8 mouse cellular contexts compared by ENCODE assay signal in the genomic region with DNA sequence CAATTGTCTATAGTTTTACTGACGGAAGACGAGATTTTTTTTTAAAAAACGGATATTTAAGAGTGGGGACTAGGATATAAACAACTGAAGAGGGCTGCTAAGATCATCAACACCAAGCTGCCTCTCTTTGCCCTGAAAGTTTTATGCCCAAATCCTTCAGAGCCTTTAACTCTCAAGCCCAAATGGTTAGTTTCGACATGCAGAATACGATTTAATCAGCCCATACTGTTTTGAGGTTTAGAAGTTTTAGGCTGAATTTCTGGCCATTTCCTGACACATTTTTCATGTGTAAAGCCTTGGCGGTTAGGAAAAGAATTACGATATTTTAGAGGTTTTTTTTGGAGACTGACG. TPM values are rescaled to one million over a fixed set of nuclear protein-coding genes. Genes with fewer than 3 reads are reported as not detected.
DNase-seq lines count a peak whose midpoint lies in the region; ATAC-seq lines count a peak whose summit lies in the region.

No protein-coding gene starts in this region.

- DNase-seq in heart, postnatal 4 days: no peak
- DNase-seq in hindbrain, embryonic 14.5 days (ENCODE audit: low spot score): no peak
- DNase-seq in adrenal gland, postnatal 36 days: no peak
- DNase-seq in frontal cortex, postnatal 10 days (ENCODE audit: low spot score in 2 of 2): no peak
- DNase-seq in cerebellum, postnatal 4 days (ENCODE audit: low spot score in 2 of 2): no peak

- H3K9me3 ChIP-seq in heart, embryonic 16.5 days (replicated peaks; ENCODE audit: control insufficient read depth, low read length): no peaks in the 10 kb centered on the region
- no peaks in the 10 kb centered on the region for H3K9me3 ChIP-seq in hindbrain, embryonic 14.5 days (ENCODE audit: control insufficient read depth, low read length)
- H3K9me3 ChIP-seq in midbrain, embryonic 12.5 days: no peaks in the 10 kb centered on the region

- no peak for ATAC-seq in heart, embryonic 16.5 days (replicated peaks; ENCODE audit: extremely low read depth, insufficient read depth, low FRiP score)
- ATAC-seq in hindbrain, embryonic 14.5 days (ENCODE audit: low FRiP score): no peak; the same call in 1 of the 2 replicates
- ATAC-seq in midbrain, embryonic 12.5 days (ENCODE audit: low FRiP score, low read depth): no peak; the same call in 1 of the 2 replicates

- no peaks in the 10 kb centered on the region for H3K27me3 ChIP-seq in heart, embryonic 16.5 days (ENCODE audit: control insufficient read depth, insufficient read depth, low read length)
- no peaks in the 10 kb centered on the region for H3K27me3 ChIP-seq in hindbrain, embryonic 14.5 days (ENCODE audit: control insufficient read depth, insufficient read depth, low read length)
- H3K27me3 ChIP-seq in midbrain, embryonic 12.5 days: no peaks in the 10 kb centered on the region

- WGBS in heart, embryonic 16.5 days: 48% methylated on average over 8 of the region's 8 CpGs
- WGBS in hindbrain, embryonic 14.5 days: 46% methylated on average over 8 of the region's 8 CpGs
- WGBS in midbrain, embryonic 12.5 days: 49% methylated on average over 8 of the region's 8 CpGs

- H3K4me1 ChIP-seq in heart, embryonic 16.5 days (ENCODE audit: control insufficient read depth, insufficient read depth, low read length): peaks cover 19% of the 10 kb centered on the region
- peaks cover 8% of the 10 kb centered on the region for H3K4me1 ChIP-seq in brown adipose tissue, adult 24 weeks (ENCODE audit: control insufficient read depth, insufficient read depth, insufficient read length, low read length)
- peaks cover 25% of the 10 kb centered on the region for H3K4me1 ChIP-seq in hindbrain, embryonic 14.5 days (replicated peaks; ENCODE audit: control insufficient read depth, insufficient read depth, low read length)
- H3K4me1 ChIP-seq in midbrain, embryonic 12.5 days: peaks cover 17% of the 10 kb centered on the region

- H3K4me2 ChIP-seq in heart, embryonic 16.5 days (ENCODE audit: low read depth, low read length): peak overlapping the region; percentile 63
- peak overlapping the region; percentile 66 for H3K4me2 ChIP-seq in hindbrain, embryonic 14.5 days (replicated peaks)
- peak overlapping the region; percentile 57 for H3K4me2 ChIP-seq in midbrain, embryonic 12.5 days (replicated peaks)

- H3K36me3 ChIP-seq in heart, embryonic 16.5 days (ENCODE audit: control insufficient read depth, insufficient read depth): no peaks in the 10 kb centered on the region
- H3K36me3 ChIP-seq in hindbrain, embryonic 14.5 days (replicated peaks; ENCODE audit: control insufficient read depth, insufficient read depth): no peaks in the 10 kb centered on the region
- H3K36me3 ChIP-seq in midbrain, embryonic 12.5 days: no peaks in the 10 kb centered on the region

- H3K9ac ChIP-seq in heart, embryonic 16.5 days (ENCODE audit: low read length): peak overlapping the region; percentile 96
- H3K9ac ChIP-seq in hindbrain, embryonic 14.5 days: peak overlapping the region; percentile 93; the same call in 1 of the 2 replicates
- 0 out of 2 replicates have a peak overlapping the region, but pooled peaks have one; percentile 84 for H3K9ac ChIP-seq in midbrain, embryonic 12.5 days (replicated peaks)

- peak overlapping the region; percentile 94 for H3K4me3 ChIP-seq in heart, embryonic 16.5 days (ENCODE audit: low read length)
- H3K4me3 ChIP-seq in brown adipose tissue, adult 24 weeks (ENCODE audit: insufficient read depth, low read depth, low read length): peak overlapping the region; percentile 99
- peak overlapping the region; percentile 98 for H3K4me3 ChIP-seq in hindbrain, embryonic 14.5 days (replicated peaks; ENCODE audit: low read length)
- peak overlapping the region; percentile 86 for H3K4me3 ChIP-seq in midbrain, embryonic 12.5 days

- H3K27ac ChIP-seq in heart, embryonic 16.5 days (ENCODE audit: low read length): peak overlapping the region; percentile 92
- 0 out of 2 replicates have a peak overlapping the region, but pooled peaks have one; percentile 32 for H3K27ac ChIP-seq in brown adipose tissue, adult 24 weeks (replicated peaks; ENCODE audit: low read depth, low read length)
- H3K27ac ChIP-seq in hindbrain, embryonic 14.5 days: no peak overlapping the region
- no peak overlapping the region for H3K27ac ChIP-seq in midbrain, embryonic 12.5 days (replicated peaks)

RNA-seq across cellular contexts. Expression of gene Prpf39, which starts 0.3 kb away (rescaled TPM):
- polyA plus RNA-seq in heart, embryonic 16.5 days (2015; fragmentation: Nextera tagmentation; extraction: Ambion mirVana): 28.6 and 32.7 TPM in 2 replicates
- total RNA-seq in heart, postnatal 4 days (2021): 10 to 100 TPM; 24.4 to 26.3 TPM
- 13.0 and 14.0 TPM in 2 replicates for polyA plus RNA-seq in brown adipose tissue, adult 24 weeks (2012; ENCODE audit: insufficient read depth, insufficient read length, missing spikeins)
- polyA plus RNA-seq in hindbrain, embryonic 14.5 days (2014; fragmentation: Nextera tagmentation; extraction: Ambion mirVana): 50.3 and 54.3 TPM in 2 replicates
- polyA plus RNA-seq in midbrain, embryonic 12.5 days (2016; fragmentation: Nextera tagmentation; extraction: Ambion mirVana): 66.9 and 68.1 TPM in 2 replicates
- total RNA-seq in adrenal gland, postnatal 36 days (2021): 10 to 100 TPM; 28.5 to 34.3 TPM

RNA-seq across cellular contexts. Expression of gene Fkbp3, which starts 38.0 kb away (rescaled TPM):
- 466 and 516 TPM in 2 replicates for polyA plus RNA-seq in heart, embryonic 16.5 days (2015; fragmentation: Nextera tagmentation; extraction: Ambion mirVana)
- 100 to 1,000 TPM; 201 to 203 TPM for total RNA-seq in heart, postnatal 4 days (2021)
- polyA plus RNA-seq in brown adipose tissue, adult 24 weeks (2012; ENCODE audit: insufficient read depth, insufficient read length, missing spikeins): 136 and 207 TPM in 2 replicates
- polyA plus RNA-seq in hindbrain, embryonic 14.5 days (2014; fragmentation: Nextera tagmentation; extraction: Ambion mirVana): 401 and 423 TPM in 2 replicates
- 619 and 629 TPM in 2 replicates for polyA plus RNA-seq in midbrain, embryonic 12.5 days (2016; fragmentation: Nextera tagmentation; extraction: Ambion mirVana)
- total RNA-seq in adrenal gland, postnatal 36 days (2021): 100 to 1,000 TPM; 107 to 113 TPM

RNA-seq across cellular contexts. Expression of gene Fancm, which starts 39.6 kb away (rescaled TPM):
- polyA plus RNA-seq in heart, embryonic 16.5 days (2015; fragmentation: Nextera tagmentation; extraction: Ambion mirVana): 5.0 TPM in 2 replicates
- 10 to 100 TPM in 1 of 2 experiments, 1 to 10 TPM in 1; 9.5 to 14.0 TPM for total RNA-seq in heart, postnatal 4 days (2021)
- polyA plus RNA-seq in brown adipose tissue, adult 24 weeks (2012; ENCODE audit: insufficient read depth, insufficient read length, missing spikeins): 7.4 and 8.1 TPM in 2 replicates
- 9.0 and 11.5 TPM in 2 replicates for polyA plus RNA-seq in hindbrain, embryonic 14.5 days (2014; fragmentation: Nextera tagmentation; extraction: Ambion mirVana)
- polyA plus RNA-seq in midbrain, embryonic 12.5 days (2016; fragmentation: Nextera tagmentation; extraction: Ambion mirVana): 14.3 and 15.9 TPM in 2 replicates
- total RNA-seq in adrenal gland, postnatal 36 days (2021): 10 to 100 TPM in 1 of 2 experiments, 1 to 10 TPM in 1; 9.1 to 11.2 TPM

Comparison
In these comparisons a context has a peak if more than half of its experiments do, and no peak if none do; other contexts are left out.
1. H3K27ac ChIP-seq: peak in heart, embryonic 16.5 days (single experiment) and brown adipose tissue, adult 24 weeks (single experiment); none in hindbrain, embryonic 14.5 days (single experiment) and midbrain, embryonic 12.5 days (single experiment).
2. Peak in every context shown above with its lines, with median percentiles within 50 percentile points of each other: H3K4me2 ChIP-seq, H3K4me3 ChIP-seq and H3K9ac ChIP-seq.